Mouse (Mus musculus): ENCODE measurements around the gene Nat8l. TPM values are rescaled to one million over a fixed set of nuclear protein-coding genes. Genes with fewer than 3 reads are reported as not detected.
"Not testable (repeated sequence)": the region's sequence is repeated elsewhere in the genome, so short reads cannot be mapped to it uniquely, and the experiment has no call there.

Nat8l gene
- polyA plus RNA-seq (2012; rRNA removed) = 5.8 and 6.5 TPM in 2 replicates

DNA sequence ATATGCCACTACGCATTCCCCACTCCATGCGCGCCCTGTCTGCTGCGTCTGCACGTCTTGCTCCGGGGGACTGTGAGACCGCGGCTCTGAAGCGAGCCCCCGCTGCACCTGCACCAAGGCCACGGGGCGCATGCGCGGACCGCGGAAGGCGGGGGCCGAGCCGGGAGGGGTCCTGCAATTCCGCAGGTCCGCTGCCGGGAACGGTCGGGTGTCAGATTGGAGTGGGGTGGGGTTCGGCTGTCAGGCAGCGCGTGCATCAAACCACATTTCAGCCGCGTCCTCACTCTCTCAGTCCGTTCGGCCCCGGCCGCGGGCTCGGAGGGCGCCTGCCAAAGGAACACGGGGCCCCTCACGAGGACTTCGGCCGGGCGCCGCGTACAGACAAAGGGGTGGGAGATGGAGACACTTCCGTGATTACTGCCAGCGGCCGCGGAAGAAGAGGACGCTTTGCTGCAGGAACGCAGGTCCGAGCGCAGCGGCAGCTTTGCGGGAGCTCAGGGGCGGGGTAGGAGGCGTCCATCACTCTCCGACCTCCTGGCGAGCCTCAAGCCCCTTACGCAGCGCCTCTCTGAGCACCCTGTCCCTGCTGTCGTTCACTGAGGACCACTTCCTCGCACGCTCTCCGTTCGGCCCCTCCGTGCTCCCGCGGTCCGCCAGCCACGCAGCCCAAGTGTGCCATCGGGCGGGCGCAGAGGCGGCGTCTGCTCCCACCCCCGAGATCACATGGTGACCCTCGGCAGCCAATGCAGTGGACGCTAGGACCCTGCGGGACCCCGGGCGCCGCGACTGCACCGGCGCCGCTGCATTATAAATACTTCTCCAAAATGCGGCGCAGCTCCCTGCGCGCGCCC lies at the start of gene Nat8l:
Gene Nat8l (plus strand): TSS at position 142 of the 851 bp plus-strand sequence.
- WGBS = 2% methylated on average over 90 of the region's 90 CpGs
- H3K27me3 ChIP-seq (replicated peaks; ENCODE audit: control insufficient read depth, insufficient read depth, low read length) = peaks cover 2% of the 10 kb centered on the region; the same call in 1 of the 2 replicates
- no peaks in the 10 kb centered on the region for H3K36me3 ChIP-seq (ENCODE audit: control insufficient read depth, insufficient read depth, low read length)
- peak; percentile 14 for DNase-seq
- no peaks in the 10 kb centered on the region for H3K4me1 ChIP-seq (ENCODE audit: control insufficient read depth, insufficient read depth, low read length)
- no peak within 1 kb of the TSS for H3K27ac ChIP-seq (ENCODE audit: insufficient read depth, low read depth, low read length)
- peak within 1 kb of the TSS; percentile 52 for H3K4me3 ChIP-seq (ENCODE audit: insufficient read depth, low read depth, low read length)
- TF ChIP-seq CTCF (conservative IDR thresholded peaks at IDR 0.05; ENCODE audit: insufficient read depth, insufficient read length, low read depth, low read length) (no peak), POLR2A (IDR thresholded peaks at IDR 0.05; ENCODE audit: low read depth, low read length) (no peak)

GRCm38 (mm10) chr5:33947035-33947434 lies 48.7 kb upstream of the Nat8l start:
- H3K36me3 ChIP-seq (ENCODE audit: control insufficient read depth, insufficient read depth, low read length); H3K4me3 ChIP-seq (ENCODE audit: insufficient read depth, low read depth, low read length); H3K4me1 ChIP-seq (ENCODE audit: control insufficient read depth, insufficient read depth, low read length); H3K27ac ChIP-seq (ENCODE audit: insufficient read depth, low read depth, low read length); DNase-seq; H3K27me3 ChIP-seq (replicated peaks; ENCODE audit: control insufficient read depth, insufficient read depth, low read length): not testable (repeated sequence)
- WGBS = 86% methylated on average over 16 of the region's 16 CpGs
- peak; percentile 38; the same call in 1 of the 2 replicates for TF ChIP-seq CTCF (conservative IDR thresholded peaks at IDR 0.05; ENCODE audit: insufficient read depth, insufficient read length, low read depth, low read length)

DNA sequence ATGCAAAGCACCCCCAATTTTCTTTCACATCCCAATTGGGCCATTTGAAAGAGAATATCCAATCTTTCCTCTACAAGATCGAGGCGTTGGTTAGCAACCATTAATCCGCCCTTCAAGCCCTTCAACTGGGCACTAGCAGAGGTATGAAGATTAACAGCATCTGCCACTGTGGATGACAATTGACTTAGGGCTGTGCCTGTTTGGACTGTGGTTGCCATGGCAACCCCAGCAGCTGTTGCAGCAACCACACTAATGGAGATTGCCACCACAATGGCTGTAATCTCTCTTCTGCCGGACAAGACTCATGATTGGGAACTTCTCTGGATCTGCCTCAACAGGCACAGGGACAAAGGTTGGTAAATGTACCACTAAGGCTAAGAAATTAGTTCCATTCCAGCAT lies 47.5 kb upstream of the Nat8l start:
- no peak overlapping the region for H3K27ac ChIP-seq (ENCODE audit: insufficient read depth, low read depth, low read length)
- no peaks in the 10 kb centered on the region for H3K36me3 ChIP-seq (ENCODE audit: control insufficient read depth, insufficient read depth, low read length)
- DNase-seq = no peak
- no peak overlapping the region for H3K4me3 ChIP-seq (ENCODE audit: insufficient read depth, low read depth, low read length)
- no peaks in the 10 kb centered on the region for H3K4me1 ChIP-seq (ENCODE audit: control insufficient read depth, insufficient read depth, low read length)
- WGBS = 84% methylated on average over 4 of the region's 4 CpGs
- no peak for TF ChIP-seq POLR2A (IDR thresholded peaks at IDR 0.05; ENCODE audit: low read depth, low read length)
- no peak for TF ChIP-seq CTCF (conservative IDR thresholded peaks at IDR 0.05; ENCODE audit: insufficient read depth, insufficient read length, low read depth, low read length)
- H3K27me3 ChIP-seq (replicated peaks; ENCODE audit: control insufficient read depth, insufficient read depth, low read length) = no peaks in the 10 kb centered on the region

- TF ChIP-seq POLR2A (IDR thresholded peaks at IDR 0.05; ENCODE audit: low read depth, low read length) (no peak), CTCF (conservative IDR thresholded peaks at IDR 0.05; ENCODE audit: insufficient read depth, insufficient read length, low read depth, low read length) (no peak)
- no peak overlapping the region for H3K27ac ChIP-seq (ENCODE audit: insufficient read depth, low read depth, low read length)
Measured at GRCm38 (mm10) chr5:33953471-33954185, 42.2 kb upstream of the Nat8l start.

DNA sequence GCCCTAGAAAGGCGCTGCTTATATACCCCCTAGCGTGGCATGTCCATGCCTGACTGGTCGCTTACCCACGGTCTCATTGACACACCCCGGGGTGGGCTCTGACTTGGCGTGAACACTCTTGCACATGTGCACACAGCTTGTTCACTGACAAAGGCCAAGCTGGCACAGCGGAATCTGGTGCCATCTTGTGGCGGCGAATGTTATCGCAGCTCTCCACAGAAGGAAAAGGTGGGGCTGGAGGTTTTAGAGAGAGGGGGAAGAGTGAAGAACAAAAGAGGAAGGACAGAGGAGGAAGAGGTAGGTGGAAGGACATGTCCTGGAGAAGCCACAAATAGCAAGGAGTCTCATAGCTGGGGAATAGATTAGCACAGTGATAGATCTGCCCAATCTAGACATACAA lies 41.4 kb upstream of the Nat8l start:
- 40% methylated on average over 10 of the region's 10 CpGs for WGBS
- DNase-seq = peak; percentile 72
- H3K4me3 ChIP-seq (ENCODE audit: insufficient read depth, low read depth, low read length) = no peak overlapping the region
- H3K27me3 ChIP-seq (replicated peaks; ENCODE audit: control insufficient read depth, insufficient read depth, low read length) = no peaks in the 10 kb centered on the region
- TF ChIP-seq CTCF (conservative IDR thresholded peaks at IDR 0.05; ENCODE audit: insufficient read depth, insufficient read length, low read depth, low read length) (peak; percentile 93), POLR2A (IDR thresholded peaks at IDR 0.05; ENCODE audit: low read depth, low read length) (no peak)
- H3K4me1 ChIP-seq (ENCODE audit: control insufficient read depth, insufficient read depth, low read length) = no peaks in the 10 kb centered on the region
- no peaks in the 10 kb centered on the region for H3K36me3 ChIP-seq (ENCODE audit: control insufficient read depth, insufficient read depth, low read length)
- H3K27ac ChIP-seq (ENCODE audit: insufficient read depth, low read depth, low read length) = no peak overlapping the region

More at GRCm38 (mm10) chr5:33953471-33954185, 42.2 kb upstream of the Nat8l start:
- H3K27me3 ChIP-seq (replicated peaks; ENCODE audit: control insufficient read depth, insufficient read depth, low read length) = no peaks in the 10 kb centered on the region
- H3K4me3 ChIP-seq (ENCODE audit: insufficient read depth, low read depth, low read length) = no peak overlapping the region
- no peaks in the 10 kb centered on the region for H3K36me3 ChIP-seq (ENCODE audit: control insufficient read depth, insufficient read depth, low read length)
- DNase-seq = no peak
- 86% methylated on average over 17 of the region's 17 CpGs for WGBS
- H3K4me1 ChIP-seq (ENCODE audit: control insufficient read depth, insufficient read depth, low read length) = no peaks in the 10 kb centered on the region

- 57% methylated on average over 4 of the region's 4 CpGs for WGBS
- TF ChIP-seq CTCF (conservative IDR thresholded peaks at IDR 0.05; ENCODE audit: insufficient read depth, insufficient read length, low read depth, low read length) = no peak
- TF ChIP-seq POLR2A (IDR thresholded peaks at IDR 0.05; ENCODE audit: low read depth, low read length) = no peak
- Histone ChIP-seq H3K4me1 (ENCODE audit: control insufficient read depth, insufficient read depth, low read length) (no peaks in the 10 kb centered on the region), H3K4me3 (ENCODE audit: insufficient read depth, low read depth, low read length) (no peak overlapping the region), H3K27me3 (replicated peaks; ENCODE audit: control insufficient read depth, insufficient read depth, low read length) (no peaks in the 10 kb centered on the region), H3K36me3 (ENCODE audit: control insufficient read depth, insufficient read depth, low read length) (no peaks in the 10 kb centered on the region), H3K27ac (ENCODE audit: insufficient read depth, low read depth, low read length) (no peak overlapping the region)
- DNase-seq = no peak
Measured at GRCm38 (mm10) chr5:33955868-33956267, 39.9 kb upstream of the Nat8l start.

DNA sequence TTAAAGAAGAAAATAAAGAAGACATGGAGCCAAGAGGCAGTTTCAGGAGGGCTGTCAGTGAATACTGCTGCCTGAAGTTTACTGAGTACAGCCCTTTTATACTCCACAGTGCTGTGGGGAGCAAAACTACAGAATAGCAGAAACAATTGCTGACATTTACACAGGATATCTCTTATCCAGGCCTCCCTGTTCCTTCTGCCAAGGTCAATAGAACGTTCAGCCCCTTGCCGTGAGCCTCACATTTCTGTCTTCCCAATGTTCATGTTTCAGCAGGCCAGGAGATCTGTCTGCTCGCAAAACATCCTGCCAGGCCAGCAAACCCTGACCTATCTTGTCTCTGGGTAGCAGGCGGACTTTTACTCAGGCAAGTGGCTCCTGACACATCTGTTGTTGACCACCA lies 36.4 kb upstream of the Nat8l start:
- DNase-seq = no peak
- WGBS = 72% methylated on average over 4 of the region's 4 CpGs
- Histone ChIP-seq H3K36me3 (ENCODE audit: control insufficient read depth, insufficient read depth, low read length) (no peaks in the 10 kb centered on the region), H3K27ac (ENCODE audit: insufficient read depth, low read depth, low read length) (no peak overlapping the region), H3K27me3 (replicated peaks; ENCODE audit: control insufficient read depth, insufficient read depth, low read length) (no peaks in the 10 kb centered on the region), H3K4me1 (ENCODE audit: control insufficient read depth, insufficient read depth, low read length) (no peaks in the 10 kb centered on the region), H3K4me3 (ENCODE audit: insufficient read depth, low read depth, low read length) (no peak overlapping the region)
- TF ChIP-seq CTCF (conservative IDR thresholded peaks at IDR 0.05; ENCODE audit: insufficient read depth, insufficient read length, low read depth, low read length) (no peak), POLR2A (IDR thresholded peaks at IDR 0.05; ENCODE audit: low read depth, low read length) (no peak)
